Mouse (Mus musculus) small intestine, adult 2 months (tissue): ENCODE data around the gene Fsd2.

Experiments
- CTCF ChIP-seq: fragments of 200-500 bp; IDR thresholded peaks from 2 replicates; pipeline ENCODE4 v1.5.1; 2012; ENCODE audit warnings: low read depth, mild to moderate bottlenecking, control low read depth, inconsistent platforms, low read length, moderate library complexity, mixed read lengths; ENCODE audit not compliant: insufficient replicate concordance, insufficient read length; ENCODE audit errors: extremely low read depth
- POLR2A ChIP-seq: fragments of 200-500 bp; IDR thresholded peaks from 2 replicates; pipeline ENCODE4 v1.6.1; 2012; ENCODE audit warnings: low read depth, mild to moderate bottlenecking, control low read depth, inconsistent platforms, low read length, moderate library complexity

GRCm38 (mm10) chr7:81570271-81570670 lies 3.5 kb upstream of the Fsd2 start:
- TF ChIP-seq POLR2A (no peak), CTCF (no peak)
